Mouse (Mus musculus): ENCODE measurements around the gene Camta2. TPM values are rescaled to one million over a fixed set of nuclear protein-coding genes. Genes with fewer than 3 reads are reported as not detected.

Gene Camta2
- polyA plus RNA-seq, 1 experiment from 2014 or later = 11.6 TPM

DNA sequence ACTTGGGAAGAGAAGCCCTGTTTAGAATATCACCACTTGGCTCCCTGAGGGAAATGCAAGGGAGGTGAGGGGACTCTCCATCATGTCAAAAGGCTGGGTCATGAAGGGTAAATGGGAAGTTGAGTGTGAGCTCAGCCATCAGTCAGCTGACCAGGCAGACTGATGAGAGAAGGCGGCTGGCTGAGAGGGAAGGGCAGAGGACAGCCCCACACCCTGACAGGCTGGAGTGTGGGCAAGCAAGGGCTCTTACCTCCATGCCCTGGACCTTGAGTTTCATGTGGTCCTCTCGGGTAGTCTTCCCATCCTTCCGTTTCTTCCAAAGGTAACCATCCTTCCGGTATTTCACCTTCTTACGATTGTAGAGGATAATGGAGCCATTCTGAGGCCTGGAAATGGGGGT, 4.3 kb downstream of the Camta2 start:
- WGBS = 90% methylated on average over 5 of the region's 5 CpGs
- no peak for DNase-seq (ENCODE audit: low spot score)
- Histone ChIP-seq H3K4me1 (peaks cover 36% of the 10 kb centered on the region), H3K27me3 (ENCODE audit: low read depth, poor library complexity, severe bottlenecking) (no peaks in the 10 kb centered on the region), H3K27ac (no peak overlapping the region), H3K9me3 (replicated peaks) (no peaks in the 10 kb centered on the region), H3K36me3 (peaks cover 64% of the 10 kb centered on the region), H3K4me3 (no peak overlapping the region)

DNA sequence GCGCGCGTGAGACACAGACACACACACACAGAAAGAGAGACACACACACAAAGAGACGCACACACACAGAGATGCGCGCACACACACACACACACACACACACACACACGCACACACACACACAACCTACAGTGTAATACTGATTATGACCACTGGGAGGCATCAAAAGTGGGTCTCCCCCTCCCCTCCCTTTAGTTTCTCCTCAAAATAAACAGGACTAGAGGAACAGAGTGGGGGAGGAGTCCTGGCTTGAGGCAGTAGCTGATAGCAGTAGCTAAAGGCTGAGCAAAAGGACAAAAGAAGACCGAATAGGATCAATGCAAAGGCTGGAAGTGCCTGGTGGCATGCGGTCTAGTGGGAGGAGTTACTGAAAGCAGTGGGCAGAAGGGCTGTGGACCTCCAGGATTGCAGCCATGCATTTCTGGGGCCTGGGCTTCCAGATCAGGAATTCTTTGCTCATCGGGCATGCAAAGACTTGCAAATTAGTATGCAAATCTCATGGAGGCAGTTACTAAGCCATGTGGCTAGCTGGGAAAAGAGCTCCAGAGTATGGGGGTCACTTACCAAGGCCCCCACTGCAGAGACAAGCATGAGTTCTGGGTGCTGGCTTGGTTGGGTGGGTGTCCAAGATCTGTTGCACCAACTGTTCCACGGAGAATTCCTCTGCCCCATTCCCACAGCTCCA, 5.9 kb downstream of the Camta2 start:
- Histone ChIP-seq H3K27me3 (ENCODE audit: low read depth, poor library complexity, severe bottlenecking) (no peaks in the 10 kb centered on the region), H3K4me3 (0 out of 2 replicates have a peak overlapping the region, but pooled peaks have one; percentile 3), H3K36me3 (peaks cover 68% of the 10 kb centered on the region), H3K9me3 (replicated peaks) (no peaks in the 10 kb centered on the region), H3K4me1 (peaks cover 22% of the 10 kb centered on the region), H3K27ac (peak overlapping the region; percentile 14; the same call in 1 of the 2 replicates)
- WGBS = 19% methylated on average over 11 of the region's 11 CpGs
- DNase-seq (ENCODE audit: low spot score) = peak; percentile 54

DNA sequence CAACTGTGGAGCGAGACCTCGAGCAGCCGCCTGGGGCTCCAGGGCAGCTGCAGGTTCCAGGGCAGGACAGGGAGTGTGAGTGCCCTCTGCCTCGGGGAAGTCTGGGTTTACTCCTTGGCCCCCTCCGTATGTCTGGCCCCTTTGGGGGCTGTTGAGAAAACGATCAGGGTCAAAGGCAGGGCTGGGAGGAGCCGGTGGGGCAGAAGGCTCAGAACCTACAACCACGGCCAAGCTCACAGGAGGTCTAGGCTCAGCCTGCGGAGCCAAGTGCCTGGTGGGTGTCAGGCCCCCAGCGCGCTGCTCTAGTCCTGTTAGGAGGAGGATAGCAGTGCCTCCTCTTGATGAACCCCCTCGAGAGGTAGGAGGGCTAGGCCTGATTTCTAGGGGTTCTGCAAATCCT, 6.7 kb downstream of the Camta2 start:
- Histone ChIP-seq H3K4me3 (no peak overlapping the region), H3K27ac (0 out of 2 replicates have a peak overlapping the region, but pooled peaks have one; percentile 46), H3K36me3 (peaks cover 76% of the 10 kb centered on the region), H3K9me3 (replicated peaks) (no peaks in the 10 kb centered on the region), H3K27me3 (ENCODE audit: low read depth, poor library complexity, severe bottlenecking) (no peaks in the 10 kb centered on the region), H3K4me1 (peaks cover 13% of the 10 kb centered on the region)
- no peak for DNase-seq (ENCODE audit: low spot score)
- 56% methylated on average over 12 of the region's 12 CpGs for WGBS

DNA sequence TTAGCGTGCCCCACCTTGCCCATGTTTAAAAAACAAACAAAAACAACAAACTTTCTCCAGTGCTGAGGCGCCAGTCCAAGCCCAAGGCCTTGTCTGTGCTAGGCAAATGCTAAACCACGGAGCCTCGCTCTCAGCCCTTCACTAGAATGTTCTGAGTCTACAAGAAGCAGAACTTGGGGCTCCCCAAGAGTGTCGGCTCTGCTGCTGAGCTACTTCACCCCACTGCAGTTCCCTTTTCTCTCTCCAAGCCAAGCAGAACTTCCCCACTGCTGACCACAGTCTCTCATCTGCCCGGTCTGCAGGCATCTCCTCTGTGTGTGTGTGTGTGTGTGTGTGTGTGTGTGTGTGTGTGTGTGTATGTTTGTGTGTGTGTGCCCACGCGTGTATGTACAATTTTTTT, 8.0 kb downstream of the Camta2 start:
- H3K27ac ChIP-seq = no peak overlapping the region
- H3K4me1 ChIP-seq = peaks cover 13% of the 10 kb centered on the region
- H3K9me3 ChIP-seq (replicated peaks) = no peaks in the 10 kb centered on the region
- H3K36me3 ChIP-seq = peaks cover 77% of the 10 kb centered on the region
- no peak overlapping the region for H3K4me3 ChIP-seq
- no peaks in the 10 kb centered on the region for H3K27me3 ChIP-seq (ENCODE audit: low read depth, poor library complexity, severe bottlenecking)
- DNase-seq (ENCODE audit: low spot score) = no peak
- WGBS = 88% methylated on average over 8 of the region's 8 CpGs

DNA sequence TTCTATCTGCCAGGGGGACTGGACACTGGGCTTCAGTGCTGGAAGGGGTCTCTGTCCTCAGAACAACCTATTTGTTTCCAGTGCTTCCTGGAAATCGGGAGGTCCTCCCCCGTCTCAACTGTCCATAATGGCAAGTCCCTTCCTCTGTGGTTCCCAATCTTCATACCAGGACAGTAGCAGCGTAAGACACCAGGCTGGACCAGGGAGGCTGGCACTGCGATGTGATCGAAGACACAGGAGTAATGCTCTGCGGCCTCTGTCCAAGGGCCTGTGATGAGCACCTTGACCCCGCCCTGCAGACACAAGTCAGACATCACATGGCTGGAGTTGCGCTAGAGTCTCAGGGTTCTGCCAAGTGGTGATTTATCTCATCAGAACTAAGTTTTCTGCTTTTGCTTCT, 8.5 kb downstream of the Camta2 start:
- peaks cover 77% of the 10 kb centered on the region for H3K36me3 ChIP-seq
- peaks cover 13% of the 10 kb centered on the region for H3K4me1 ChIP-seq
- H3K4me3 ChIP-seq = no peak overlapping the region
- H3K9me3 ChIP-seq (replicated peaks) = no peaks in the 10 kb centered on the region
- H3K27me3 ChIP-seq (ENCODE audit: low read depth, poor library complexity, severe bottlenecking) = no peaks in the 10 kb centered on the region
- no peak for DNase-seq (ENCODE audit: low spot score)
- 95% methylated on average over 8 of the region's 8 CpGs for WGBS
- H3K27ac ChIP-seq = no peak overlapping the region

DNA sequence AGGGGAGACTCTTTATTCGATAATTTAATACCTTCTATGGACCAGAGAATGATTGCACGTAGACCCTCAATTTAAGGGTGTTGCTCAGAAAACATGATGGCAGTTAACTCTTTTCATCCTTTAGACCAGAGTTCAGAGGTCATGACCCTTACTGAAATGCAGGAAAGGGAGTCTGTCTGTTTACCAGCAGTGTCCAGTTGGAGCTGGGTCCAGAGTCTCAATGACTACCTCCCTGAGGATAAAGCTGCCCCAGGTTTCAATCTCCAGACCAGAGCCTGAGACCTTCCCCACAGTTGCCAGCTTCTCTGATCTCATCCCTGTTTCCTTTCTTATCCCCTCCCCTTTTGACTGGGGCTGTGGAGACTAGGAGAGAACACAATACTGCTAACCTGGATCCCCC, 9.3 kb downstream of the Camta2 start:
- peaks cover 13% of the 10 kb centered on the region for H3K4me1 ChIP-seq
- no peak overlapping the region for H3K27ac ChIP-seq
- H3K27me3 ChIP-seq (ENCODE audit: low read depth, poor library complexity, severe bottlenecking) = no peaks in the 10 kb centered on the region
- no peak overlapping the region for H3K4me3 ChIP-seq
- no peak for DNase-seq (ENCODE audit: low spot score)
- peaks cover 77% of the 10 kb centered on the region for H3K36me3 ChIP-seq
- WGBS = 66% methylated on average over 2 of the region's 2 CpGs
- no peaks in the 10 kb centered on the region for H3K9me3 ChIP-seq (replicated peaks)

DNA sequence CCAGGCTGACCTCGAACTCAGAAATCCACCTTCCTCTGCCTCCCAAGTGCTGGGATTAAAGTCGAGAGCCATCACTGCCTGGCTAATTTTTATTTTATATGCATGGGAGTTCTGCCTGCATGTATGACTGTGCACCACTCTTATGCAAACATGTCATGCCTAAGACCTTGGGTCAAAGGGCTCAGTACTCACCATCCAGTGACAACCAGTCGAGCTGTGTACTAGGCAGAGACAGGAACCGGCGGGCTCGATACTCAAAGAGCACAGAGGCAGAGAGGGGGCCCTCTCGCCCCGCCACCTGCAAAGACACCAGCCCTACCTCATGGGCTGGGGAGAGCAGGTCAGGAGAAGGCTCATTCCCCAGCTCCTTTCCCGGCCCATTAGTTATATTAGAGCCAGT, 9.8 kb downstream of the Camta2 start:
- Histone ChIP-seq H3K27ac (no peak overlapping the region), H3K36me3 (peaks cover 72% of the 10 kb centered on the region), H3K9me3 (replicated peaks) (no peaks in the 10 kb centered on the region), H3K4me3 (no peak overlapping the region), H3K27me3 (ENCODE audit: low read depth, poor library complexity, severe bottlenecking) (no peaks in the 10 kb centered on the region), H3K4me1 (peaks cover 13% of the 10 kb centered on the region)
- WGBS = 85% methylated on average over 9 of the region's 9 CpGs
- no peak for DNase-seq (ENCODE audit: low spot score)

DNA sequence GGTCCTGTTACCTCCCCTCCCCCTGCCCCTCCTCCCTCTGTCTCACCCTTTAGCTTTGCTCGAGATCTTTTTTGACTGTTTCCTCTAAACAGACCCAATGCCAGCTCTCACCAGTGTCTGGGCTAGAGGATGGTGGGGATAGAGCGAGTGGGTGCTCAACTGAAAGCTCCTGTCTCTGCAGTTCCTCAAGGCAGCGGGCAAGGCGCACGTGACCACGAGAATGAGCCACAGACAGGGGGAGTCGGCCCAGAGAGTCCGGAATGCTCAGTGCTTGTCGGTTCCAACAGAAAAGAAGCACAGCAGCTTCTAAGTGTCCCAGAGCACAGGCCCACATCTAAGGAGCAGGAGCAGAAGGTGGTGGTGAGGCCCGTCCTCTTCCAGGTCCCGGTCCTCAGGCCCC, 13.4 kb downstream of the Camta2 start:
- WGBS = 70% methylated on average over 11 of the region's 11 CpGs
- DNase-seq (ENCODE audit: low spot score) = no peak
- Histone ChIP-seq H3K36me3 (peaks cover 55% of the 10 kb centered on the region), H3K4me1 (peaks cover 18% of the 10 kb centered on the region), H3K9me3 (replicated peaks) (no peaks in the 10 kb centered on the region), H3K4me3 (peak overlapping the region; percentile 3; the same call in 1 of the 2 replicates), H3K27ac (no peak overlapping the region), H3K27me3 (ENCODE audit: low read depth, poor library complexity, severe bottlenecking) (no peaks in the 10 kb centered on the region)

DNA sequence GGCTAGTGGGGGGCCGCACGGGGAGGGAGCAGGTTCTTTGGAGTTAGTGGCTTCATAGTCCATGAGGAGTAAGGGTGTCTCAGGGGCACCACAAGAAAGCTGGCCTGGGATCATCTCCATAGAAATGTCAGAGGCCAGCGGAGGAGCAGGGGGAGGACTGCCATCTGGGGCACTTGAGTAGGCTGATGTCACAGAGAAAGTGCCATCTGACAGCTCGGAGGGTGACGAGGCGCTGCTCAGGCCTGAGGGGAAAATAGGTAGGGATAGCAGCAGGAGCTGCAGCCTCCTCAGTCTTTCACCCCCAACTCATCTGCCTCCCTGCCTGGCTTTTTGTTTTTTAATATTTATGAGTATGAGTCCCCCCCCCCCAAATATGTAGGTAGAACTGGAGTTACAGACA, 13.9 kb downstream of the Camta2 start:
- Histone ChIP-seq H3K36me3 (peaks cover 51% of the 10 kb centered on the region), H3K4me1 (peaks cover 18% of the 10 kb centered on the region), H3K27ac (no peak overlapping the region), H3K9me3 (replicated peaks) (no peaks in the 10 kb centered on the region), H3K27me3 (ENCODE audit: low read depth, poor library complexity, severe bottlenecking) (no peaks in the 10 kb centered on the region), H3K4me3 (peak overlapping the region; percentile 3; the same call in 1 of the 2 replicates)
- 78% methylated on average over 6 of the region's 6 CpGs for WGBS
- DNase-seq (ENCODE audit: low spot score) = no peak

DNA sequence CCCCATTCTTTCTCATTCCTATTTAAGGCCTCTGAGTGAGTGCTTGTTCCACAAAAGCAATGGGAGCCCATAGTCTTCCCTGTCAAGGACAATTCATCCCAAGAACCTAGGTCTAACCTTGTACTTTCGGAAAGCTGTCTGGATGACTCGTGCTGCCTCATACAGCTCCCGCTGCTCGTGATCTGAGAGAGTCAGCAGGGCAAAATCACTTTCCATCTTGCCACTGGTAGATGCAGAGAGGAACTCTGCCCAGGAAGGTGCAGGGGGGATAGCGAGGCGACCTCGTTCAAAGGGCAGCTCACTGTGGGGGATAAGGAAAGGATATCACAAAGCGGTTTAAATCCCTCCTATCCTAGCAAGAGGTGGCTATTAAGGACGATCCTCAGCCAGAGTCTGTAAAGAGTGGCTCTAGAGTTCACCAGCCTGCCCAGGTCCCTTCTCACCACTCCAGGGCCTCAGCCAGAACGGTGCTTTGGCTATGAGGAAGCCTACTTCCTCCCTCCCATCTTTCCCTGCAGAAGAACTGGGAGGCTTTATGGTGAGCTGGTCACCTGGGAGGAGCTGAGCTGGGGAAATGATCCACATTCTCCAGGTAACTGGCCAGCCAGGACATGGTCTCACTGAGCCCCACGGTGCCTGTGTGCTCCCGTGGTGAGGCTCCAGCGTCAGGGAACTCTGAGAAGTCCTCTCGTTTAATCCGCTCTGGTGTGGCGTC, 16.4 kb downstream of the Camta2 start:
- Histone ChIP-seq H3K27ac (no peak overlapping the region), H3K4me3 (no peak overlapping the region)
- WGBS = 87% methylated on average over 16 of the region's 16 CpGs

DNA sequence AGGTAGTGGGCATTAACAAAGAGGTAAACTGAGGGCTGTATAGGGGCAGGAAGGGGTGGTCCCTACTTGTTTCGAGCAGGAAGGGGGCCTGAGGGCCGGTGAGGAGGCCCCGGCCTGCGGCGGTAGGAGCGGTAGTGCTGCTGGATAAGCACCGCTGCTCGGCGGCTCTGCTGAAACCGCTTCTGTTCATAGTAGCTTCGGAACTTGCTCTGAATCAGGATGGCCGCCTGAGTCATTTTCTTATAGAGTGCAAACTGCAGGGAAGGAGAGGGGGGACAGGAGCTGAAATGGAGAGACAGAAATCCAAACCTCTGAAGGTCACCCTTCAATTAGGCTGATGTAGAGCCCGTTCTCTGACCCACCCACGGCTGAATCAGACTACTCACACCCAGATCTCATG, 17.4 kb downstream of the Camta2 start:
- Histone ChIP-seq H3K27me3 (ENCODE audit: low read depth, poor library complexity, severe bottlenecking) (no peaks in the 10 kb centered on the region), H3K9me3 (replicated peaks) (no peaks in the 10 kb centered on the region), H3K27ac (peak overlapping the region; percentile 91), H3K36me3 (peaks cover 47% of the 10 kb centered on the region), H3K4me3 (peak overlapping the region; percentile 64), H3K4me1 (peaks cover 37% of the 10 kb centered on the region)
- 58% methylated on average over 14 of the region's 14 CpGs for WGBS
- DNase-seq (ENCODE audit: low spot score) = no peak

More for the DNA sequence above, 16.4 kb downstream of the Camta2 start:
- peaks cover 36% of the 10 kb centered on the region for H3K4me1 ChIP-seq
- DNase-seq (ENCODE audit: low spot score) = no peak
- H3K9me3 ChIP-seq (replicated peaks) = no peaks in the 10 kb centered on the region
- H3K36me3 ChIP-seq = peaks cover 48% of the 10 kb centered on the region
- no peaks in the 10 kb centered on the region for H3K27me3 ChIP-seq (ENCODE audit: low read depth, poor library complexity, severe bottlenecking)

DNA sequence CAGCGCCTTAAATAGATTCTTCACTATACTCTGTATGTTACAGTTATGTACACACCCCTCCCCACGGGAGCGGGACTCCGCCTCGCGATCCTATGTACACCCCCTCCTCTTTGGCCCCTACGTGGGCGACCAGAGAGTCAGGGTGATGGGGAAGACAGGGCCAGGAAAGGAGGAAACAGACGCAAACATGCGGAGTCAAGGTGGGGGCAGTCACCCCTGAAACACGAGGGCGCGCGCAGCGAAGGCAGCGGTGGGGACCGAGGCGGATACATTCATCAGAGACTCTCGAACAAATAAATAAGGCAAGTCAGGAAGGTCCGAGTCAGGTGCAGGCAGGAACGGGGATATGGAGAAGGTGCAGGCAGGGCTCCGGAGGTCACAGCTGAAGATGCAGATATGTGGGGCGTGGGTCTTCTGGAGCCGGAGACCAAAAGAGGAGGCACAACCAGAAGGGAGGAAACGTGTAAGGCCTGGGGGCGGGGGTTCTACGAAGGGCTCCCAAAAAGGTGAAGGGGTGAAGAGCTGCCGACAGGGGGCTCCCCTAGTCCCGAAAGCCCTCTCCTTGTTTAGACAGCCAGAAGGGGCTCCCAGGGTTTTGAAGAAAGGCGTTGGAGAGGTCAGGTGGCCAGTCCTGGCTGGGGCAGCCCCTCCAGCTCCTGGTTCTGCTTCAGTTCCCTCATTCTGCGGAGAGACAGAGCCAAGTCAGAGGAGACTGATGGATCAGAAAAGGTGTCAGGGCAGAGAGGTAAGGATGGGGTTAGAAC, 18.1 kb downstream of the Camta2 start:
- Histone ChIP-seq H3K4me1 (peaks cover 37% of the 10 kb centered on the region), H3K36me3 (peaks cover 49% of the 10 kb centered on the region), H3K27me3 (ENCODE audit: low read depth, poor library complexity, severe bottlenecking) (no peaks in the 10 kb centered on the region), H3K9me3 (replicated peaks) (no peaks in the 10 kb centered on the region), H3K4me3 (peak overlapping the region; percentile 64), H3K27ac (peak overlapping the region; percentile 91)
- under 1% methylated on average over 31 of the region's 31 CpGs for WGBS
- DNase-seq (ENCODE audit: low spot score) = peak; percentile 86

All from limb, embryonic 10.5 days (tissue).